Mouse (Mus musculus): ENCODE measurements around the gene Elmo1. TPM values are rescaled to one million over a fixed set of nuclear protein-coding genes. Genes with fewer than 3 reads are reported as not detected.

Elmo1 gene
- polyA plus RNA-seq, 1 experiment = not detected

DNA sequence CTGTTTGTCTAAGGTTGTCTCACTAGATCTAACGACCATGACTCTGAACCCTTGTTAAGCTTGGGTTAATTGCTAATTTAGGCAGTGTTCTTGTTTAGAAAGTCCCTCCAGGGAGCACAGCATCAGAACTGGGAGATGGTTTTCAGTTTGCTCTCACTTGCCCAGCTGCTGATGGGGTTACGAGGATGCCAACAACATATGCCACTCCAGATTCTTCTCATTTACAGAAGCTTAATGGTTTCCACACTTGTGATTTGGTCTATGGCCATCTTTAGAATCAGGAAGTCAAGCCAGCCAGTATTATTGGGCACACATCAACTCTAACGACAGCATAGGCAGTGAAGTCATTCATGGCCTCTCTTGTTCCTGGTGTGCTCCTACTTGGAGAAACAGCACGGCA is 427.3 kb downstream of the Elmo1 start:
- TF ChIP-seq GATA1 (IDR thresholded peaks at IDR 0.05; ENCODE audit: low read length) = no peak

DNA sequence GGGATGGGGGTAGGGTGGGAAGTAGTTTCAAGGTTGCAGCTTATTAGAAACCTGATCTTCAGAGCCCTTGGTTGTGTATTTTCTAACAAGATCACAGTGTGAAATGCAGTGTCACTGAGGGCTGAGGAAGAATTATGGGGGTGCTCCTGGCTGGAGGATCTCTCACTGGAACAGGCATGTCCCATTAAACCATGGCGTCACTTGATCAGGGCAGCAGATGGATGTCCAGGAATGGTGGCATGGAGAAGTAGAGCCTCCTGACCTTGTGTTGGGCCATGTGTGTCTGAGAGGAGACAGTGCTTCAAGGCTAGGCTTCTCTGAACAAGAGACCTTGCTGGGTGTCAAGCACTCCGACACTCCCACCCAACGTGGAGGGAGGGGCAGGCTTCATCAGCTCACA is 431.1 kb downstream of the Elmo1 start:
- no peak for TF ChIP-seq GATA1 (IDR thresholded peaks at IDR 0.05; ENCODE audit: low read length)

DNA sequence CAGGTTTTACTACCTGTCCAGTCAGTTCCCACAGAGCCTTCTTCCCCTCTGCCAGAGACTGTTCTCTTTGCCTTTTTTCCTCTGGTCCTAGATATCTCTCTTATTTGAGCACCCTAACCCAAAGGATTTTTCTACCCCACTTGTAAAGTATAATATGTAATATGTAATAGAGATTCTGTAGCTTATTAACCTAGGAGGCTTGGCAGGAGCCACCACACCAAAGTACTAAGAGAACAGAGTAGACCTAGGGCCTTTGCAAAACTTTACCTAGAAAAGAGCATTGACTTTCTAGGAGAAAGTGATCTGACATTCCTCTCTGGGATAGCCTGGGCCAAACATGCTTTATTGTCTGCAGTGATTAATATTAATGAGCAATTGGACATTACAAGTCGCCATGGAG is 433.3 kb downstream of the Elmo1 start:
- TF ChIP-seq GATA1 (IDR thresholded peaks at IDR 0.05; ENCODE audit: low read length) = no peak

GRCm38 (mm10) chr13:20525844-20526243 is 435.4 kb downstream of the Elmo1 start:
- no peak for TF ChIP-seq GATA1 (IDR thresholded peaks at IDR 0.05; ENCODE audit: low read length)

- no peak for TF ChIP-seq GATA1 (IDR thresholded peaks at IDR 0.05; ENCODE audit: low read length)
Measured at GRCm38 (mm10) chr13:20537053-20537452, 446.7 kb downstream of the Elmo1 start.

- no peak for TF ChIP-seq GATA1 (IDR thresholded peaks at IDR 0.05; ENCODE audit: low read length)
Measured at GRCm38 (mm10) chr13:20537487-20537886, 447.1 kb downstream of the Elmo1 start.

GRCm38 (mm10) chr13:20538216-20539070 is 448.0 kb downstream of the Elmo1 start:
- no peak for TF ChIP-seq GATA1 (IDR thresholded peaks at IDR 0.05; ENCODE audit: low read length)

DNA sequence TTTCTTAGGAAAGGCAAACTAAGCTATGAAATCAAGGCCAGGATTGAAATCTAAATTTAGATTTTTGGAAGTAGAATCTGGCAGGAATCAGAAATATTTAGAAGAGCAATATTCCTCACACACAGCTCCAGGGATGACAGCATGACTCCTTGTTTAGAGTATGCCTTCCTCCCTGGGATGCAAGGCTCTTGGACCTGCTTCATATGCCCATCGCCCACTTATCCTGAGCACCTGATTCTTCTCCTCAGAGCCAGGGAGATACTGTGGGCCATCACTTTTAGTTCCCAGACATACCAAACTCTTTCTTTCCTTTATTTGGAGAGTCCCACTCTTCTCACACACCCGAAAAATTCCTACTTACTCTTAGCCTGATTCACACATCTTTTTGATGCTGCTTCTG is 449.2 kb downstream of the Elmo1 start:
- no peak for TF ChIP-seq GATA1 (IDR thresholded peaks at IDR 0.05; ENCODE audit: low read length)

GRCm38 (mm10) chr13:20546568-20547204 is 456.3 kb downstream of the Elmo1 start:
- TF ChIP-seq GATA1 (IDR thresholded peaks at IDR 0.05; ENCODE audit: low read length) = no peak

- TF ChIP-seq GATA1 (IDR thresholded peaks at IDR 0.05; ENCODE audit: low read length) = no peak
Measured at GRCm38 (mm10) chr13:20549983-20550382, 459.6 kb downstream of the Elmo1 start.

DNA sequence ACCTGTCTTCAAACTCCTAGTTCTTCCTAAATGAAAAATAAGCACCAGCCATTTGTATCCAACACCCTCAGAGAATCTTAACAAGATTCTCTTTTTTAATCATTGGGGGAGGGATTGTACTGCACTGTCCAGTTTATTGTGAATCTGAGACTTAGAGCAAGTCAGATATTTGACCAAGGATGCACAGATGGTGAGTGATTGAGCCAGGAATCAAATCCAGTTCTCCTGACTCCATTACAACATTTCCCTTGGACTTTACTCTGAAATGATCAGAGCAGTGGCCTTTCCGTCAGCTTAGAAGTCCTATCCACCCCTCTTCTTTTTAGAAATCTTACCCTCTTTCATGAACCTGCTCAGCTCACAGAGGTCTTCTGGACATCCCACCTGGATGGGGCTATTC is 461.2 kb downstream of the Elmo1 start:
- no peak for TF ChIP-seq GATA1 (IDR thresholded peaks at IDR 0.05; ENCODE audit: low read length)

GRCm38 (mm10) chr13:20555853-20556452 is 465.6 kb downstream of the Elmo1 start:
- TF ChIP-seq GATA1 (IDR thresholded peaks at IDR 0.05; ENCODE audit: low read length) = no peak

- no peak for TF ChIP-seq GATA1 (IDR thresholded peaks at IDR 0.05; ENCODE audit: low read length)
Measured at GRCm38 (mm10) chr13:20556739-20557138, 466.3 kb downstream of the Elmo1 start.

GRCm38 (mm10) chr13:20557156-20557555 is 466.8 kb downstream of the Elmo1 start:
- TF ChIP-seq GATA1 (IDR thresholded peaks at IDR 0.05; ENCODE audit: low read length) = no peak

GRCm38 (mm10) chr13:20558376-20558775 is 468.0 kb downstream of the Elmo1 start:
- no peak for TF ChIP-seq GATA1 (IDR thresholded peaks at IDR 0.05; ENCODE audit: low read length)

DNA sequence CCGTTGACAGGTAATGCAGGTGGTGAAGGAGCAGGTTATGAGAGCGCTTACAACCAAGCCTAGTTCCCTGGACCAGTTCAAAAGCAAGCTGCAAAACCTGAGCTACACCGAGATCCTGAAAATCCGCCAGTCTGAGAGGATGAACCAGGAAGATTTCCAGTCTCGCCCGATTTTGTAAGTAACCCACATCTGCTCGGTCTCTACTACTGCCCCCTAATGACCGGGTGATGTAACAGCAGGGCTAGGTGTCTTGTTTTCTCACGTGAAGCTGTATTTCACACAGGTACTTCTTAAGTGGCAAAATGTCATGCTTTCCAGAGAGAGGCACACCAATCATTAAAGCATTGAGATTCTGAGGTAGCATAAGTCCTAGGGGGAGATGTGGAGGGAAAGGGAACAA is 474.0 kb downstream of the Elmo1 start:
- no peak for TF ChIP-seq GATA1 (IDR thresholded peaks at IDR 0.05; ENCODE audit: low read length)
